Mouse (Mus musculus): ENCODE results near the gene 4921530L21Rik.

DNA sequence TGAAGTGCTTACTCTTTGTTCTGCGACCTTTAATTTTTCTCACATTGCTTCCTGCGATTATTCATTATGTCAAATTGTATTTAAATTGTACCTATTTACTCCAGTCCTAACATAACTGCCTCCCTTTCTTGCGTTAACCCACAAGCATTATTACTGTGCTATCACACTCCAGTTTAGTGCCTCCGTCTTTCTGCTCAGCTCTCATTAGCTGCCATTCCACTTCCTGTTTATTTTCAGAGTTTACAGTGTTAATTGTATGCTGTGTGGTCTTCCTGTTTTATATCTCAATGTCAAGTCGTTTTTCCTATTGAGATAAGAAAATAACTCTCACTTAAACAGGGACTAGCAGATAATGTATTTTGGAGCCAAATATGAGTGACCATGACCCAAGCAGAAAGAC is 9.0 kb upstream of the 4921530L21Rik start:
- TF ChIP-seq MAFK (IDR thresholded peaks at IDR 0.05; ENCODE audit: insufficient read depth, low read depth, low read length): no peak
- TF ChIP-seq ZNF384 (IDR thresholded peaks at IDR 0.05; ENCODE audit: low read depth, low read length): no peak
- TF ChIP-seq HCFC1 (IDR thresholded peaks at IDR 0.05; ENCODE audit: borderline replicate concordance, insufficient read depth, low read length): no peak
- TF ChIP-seq CHD2 (IDR thresholded peaks at IDR 0.05; ENCODE audit: low read depth, low read length): no peak
- TF ChIP-seq ZC3H11A (IDR thresholded peaks at IDR 0.05; ENCODE audit: borderline replicate concordance, low read depth, low read length): no peak
